11 mouse cellular contexts compared by ENCODE assay signal in the genomic region with DNA sequence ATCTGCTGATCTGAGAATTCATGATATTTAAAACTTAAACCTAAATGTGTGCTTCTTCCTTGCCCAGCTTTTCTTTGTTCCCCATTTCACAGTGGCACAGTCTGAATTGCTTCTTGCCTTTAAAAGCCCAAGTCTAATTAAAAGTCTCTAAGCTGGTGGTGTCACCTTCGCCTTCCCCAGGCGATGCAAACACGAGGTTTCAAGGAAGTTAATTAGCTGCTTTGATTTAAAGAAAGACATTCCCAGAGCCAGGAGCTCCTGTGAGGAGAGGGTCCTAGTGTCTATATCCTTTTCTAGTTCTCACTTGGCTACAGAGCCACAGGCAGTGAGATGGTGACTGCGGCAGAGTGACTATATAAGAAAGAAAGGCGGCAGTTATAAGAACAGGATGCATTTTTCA. TPM values are rescaled to one million over a fixed set of nuclear protein-coding genes. Genes with fewer than 3 reads are reported as not detected.
"Had no signal": no experiment of that assay in that cellular context is flagged by ENCODE, and none has a peak within 500 bp of the region (broad histone marks: within the 10 kb centered on the region; RNA-seq: fewer than 3 reads in every experiment).

No protein-coding gene starts in this region.

- H3K4me2 ChIP-seq: limb, embryonic 13.5 days; neural tube, embryonic 13.5 days had no signal

- H3K9me3 ChIP-seq: limb, embryonic 13.5 days; neural tube, embryonic 13.5 days had no signal

- H3K27ac ChIP-seq: layer of hippocampus, adult 2 months; limb, embryonic 13.5 days; liver, embryonic 14.5 days; neural tube, embryonic 13.5 days had no signal

- H3K4me3 ChIP-seq: layer of hippocampus, adult 2 months; limb, embryonic 13.5 days; neural tube, embryonic 13.5 days had no signal

- H3K36me3 ChIP-seq: limb, embryonic 13.5 days; neural tube, embryonic 13.5 days had no signal

- H3K9ac ChIP-seq: limb, embryonic 13.5 days; liver, embryonic 14.5 days; neural tube, embryonic 13.5 days had no signal

- H3K27me3 ChIP-seq: limb, embryonic 13.5 days; neural tube, embryonic 13.5 days had no signal

- H3K4me1 ChIP-seq: limb, embryonic 13.5 days; neural tube, embryonic 13.5 days had no signal

- DNase-seq: kidney, postnatal 10 days; kidney, postnatal 4 days; left cerebral cortex, postnatal 4 days; lung, adult 18-20 months; lung, postnatal 36 days; retina, postnatal 1 day; thymus, postnatal 4 days had no signal

RNA-seq across cellular contexts. Expression of a gene that starts 18.2 kb away (rescaled TPM):
- polyA plus RNA-seq: neural tube, embryonic 13.5 days had no signal
